Mouse (Mus musculus): ENCODE results near the gene Clip2. TPM values are rescaled to one million over a fixed set of nuclear protein-coding genes. Genes with fewer than 3 reads are reported as not detected.
"Not testable (repeated sequence)": the region's sequence is repeated elsewhere in the genome, so short reads cannot be mapped to it uniquely, and the experiment has no call there.

Gene Clip2
- total and polyA plus RNA-seq, 3 experiments: 3.5 to 7.4 TPM; not detected in 1

DNA sequence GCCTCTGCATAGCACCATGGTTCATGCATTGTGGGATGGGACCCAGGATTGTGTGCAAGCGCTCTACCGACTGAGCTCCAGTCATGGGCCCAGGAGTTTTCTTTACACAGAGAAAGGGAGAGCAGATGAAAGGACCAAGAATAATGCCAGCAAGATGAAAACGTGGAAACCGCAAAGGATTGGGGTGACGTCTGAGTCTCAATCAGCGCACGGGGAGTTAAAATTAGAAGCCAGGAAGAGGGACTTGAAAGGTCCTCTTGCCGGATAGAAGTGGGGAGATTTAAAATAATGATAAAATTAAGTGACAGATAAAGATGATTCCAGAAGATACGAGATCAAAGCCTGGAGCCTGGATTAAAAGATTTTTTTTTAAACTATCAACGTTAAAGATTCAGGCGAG lies 69.9 kb downstream of the Clip2 start:
- Histone ChIP-seq H3K9ac (ENCODE audit: control insufficient read depth, low read depth, low read length, poor library complexity, severe bottlenecking) (no peak overlapping the region), H3K36me3 (ENCODE audit: control insufficient read depth in 1 of 2, insufficient read depth in 2 of 2, low read length in 2 of 2) (no peaks in the 10 kb centered on the region), H3K27ac (ENCODE audit: control insufficient read depth, low read depth, low read length) (no peak overlapping the region), H3K4me1 (ENCODE audit: control insufficient read depth in 1 of 2, insufficient read depth in 2 of 2, low read length in 2 of 2) (peaks cover 0 to 3% of the 10 kb centered on the region in 2 experiments; a peak in 1 of 4 replicates), H3K79me2 (ENCODE audit: control insufficient read depth, insufficient read depth, low read length, poor library complexity) (no peaks in the 10 kb centered on the region), H3K9me3 (replicated peaks; ENCODE audit: insufficient read depth, low read length) (no peaks in the 10 kb centered on the region), H3K4me3 (ENCODE audit: control insufficient read depth in 1 of 2, insufficient read depth in 1 of 2, low read depth in 2 of 2, low read length in 2 of 2) (no peak overlapping the region), H3K27me3 (ENCODE audit: control insufficient read depth in 1 of 2, insufficient read depth in 2 of 2, low read length in 2 of 2) (peaks cover 0 to 1% of the 10 kb centered on the region in 2 experiments; a peak in 2 of 4 replicates)
- TF ChIP-seq GABPA (IDR thresholded peaks at IDR 0.05; ENCODE audit: low read depth, low read length) (no peak), MYB (IDR thresholded peaks at IDR 0.05; ENCODE audit: low read depth, low read length) (no peak), MEF2A (IDR thresholded peaks at IDR 0.05; ENCODE audit: extremely low read depth, insufficient replicate concordance, low read depth, low read length, poor library complexity, severe bottlenecking) (no peak), UBTF (IDR thresholded peaks at IDR 0.05; ENCODE audit: borderline replicate concordance, insufficient read depth, low read depth, low read length) (no peak), BHLHE40 (IDR thresholded peaks at IDR 0.05; ENCODE audit: borderline replicate concordance, low read depth, low read length) (no peak), POLR2AphosphoS2 (IDR thresholded peaks at IDR 0.05; ENCODE audit: low read length) (no peak), MYC (IDR thresholded peaks at IDR 0.05; ENCODE audit: low read depth, low read length) (no peak), ZMIZ1 (IDR thresholded peaks at IDR 0.05; ENCODE audit: low read depth, low read length) (no peak), TBP (IDR thresholded peaks at IDR 0.05; ENCODE audit: low read depth, low read length) (no peak), MAX (IDR thresholded peaks at IDR 0.05; ENCODE audit: low read length) (no peak), ZC3H11A (IDR thresholded peaks at IDR 0.05; ENCODE audit: low read depth, low read length) (no peak), USF2 (IDR thresholded peaks at IDR 0.05; ENCODE audit: borderline replicate concordance in 1 of 2, insufficient read depth in 1 of 2, low read depth in 1 of 2, low read length in 2 of 2) (no peak), SIN3A (IDR thresholded peaks at IDR 0.05; ENCODE audit: low read length) (no peak), TCF12 (IDR thresholded peaks at IDR 0.05; ENCODE audit: low read depth, low read length) (no peak)
- no peak for DNase-seq (ENCODE audit: low read depth, low spot score)

DNA sequence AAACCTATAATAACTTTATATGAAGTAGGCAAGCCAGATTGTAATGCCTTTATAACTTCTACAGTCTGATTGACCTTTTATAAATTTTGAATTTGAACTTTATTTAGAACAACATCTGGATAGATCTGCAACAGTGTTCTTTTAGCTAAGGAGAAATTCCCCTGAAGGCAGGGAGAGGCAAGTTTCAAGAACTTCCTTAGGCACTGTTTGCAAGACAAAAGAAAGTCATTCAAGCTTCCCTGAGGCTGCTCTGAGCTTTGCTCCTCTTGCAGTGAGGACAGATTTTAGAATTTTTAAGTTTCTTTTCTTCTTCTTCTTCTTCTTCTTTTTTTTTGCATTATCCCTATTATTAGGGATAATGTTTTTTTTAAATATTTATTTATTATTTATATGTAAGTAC lies 73.3 kb downstream of the Clip2 start:
- H3K79me2 ChIP-seq (ENCODE audit: control insufficient read depth, insufficient read depth, low read length, poor library complexity); H3K27ac ChIP-seq (ENCODE audit: control insufficient read depth, low read depth, low read length); H3K4me3 ChIP-seq (ENCODE audit: control insufficient read depth in 1 of 2, insufficient read depth in 1 of 2, low read depth in 2 of 2, low read length in 2 of 2); H3K4me1 ChIP-seq (ENCODE audit: control insufficient read depth in 1 of 2, insufficient read depth in 2 of 2, low read length in 2 of 2); H3K9ac ChIP-seq (ENCODE audit: control insufficient read depth, low read depth, low read length, poor library complexity, severe bottlenecking); H3K27me3 ChIP-seq (ENCODE audit: control insufficient read depth in 1 of 2, insufficient read depth in 2 of 2, low read length in 2 of 2); H3K9me3 ChIP-seq (replicated peaks; ENCODE audit: insufficient read depth, low read length); DNase-seq (ENCODE audit: low read depth, low spot score); H3K36me3 ChIP-seq (ENCODE audit: control insufficient read depth in 1 of 2, insufficient read depth in 2 of 2, low read length in 2 of 2): not testable (repeated sequence)

DNA sequence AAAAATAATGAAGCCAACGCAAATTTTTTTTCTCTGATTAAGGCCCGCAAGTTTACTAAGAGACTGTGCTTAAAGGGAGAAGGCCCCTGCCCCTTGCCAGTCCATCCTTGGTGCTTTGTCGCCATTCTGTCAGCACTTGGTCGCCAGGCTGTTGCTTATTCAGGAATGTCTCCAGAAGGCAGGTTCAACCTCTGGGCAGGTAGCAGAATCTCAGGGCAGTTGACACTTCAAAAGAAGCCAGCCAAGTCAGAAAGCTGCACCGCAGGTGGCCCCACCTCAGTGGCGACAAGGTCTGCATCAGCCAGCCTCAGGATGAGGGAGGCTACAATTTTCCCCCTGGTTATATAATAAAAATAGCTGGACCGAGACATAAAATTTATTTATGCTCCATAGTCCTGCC lies 76.5 kb downstream of the Clip2 start:
- not testable (repeated sequence) for H3K4me1 ChIP-seq (ENCODE audit: control insufficient read depth in 1 of 2, insufficient read depth in 2 of 2, low read length in 2 of 2); H3K27me3 ChIP-seq (ENCODE audit: control insufficient read depth in 1 of 2, insufficient read depth in 2 of 2, low read length in 2 of 2); H3K9me3 ChIP-seq (replicated peaks; ENCODE audit: insufficient read depth, low read length); H3K79me2 ChIP-seq (ENCODE audit: control insufficient read depth, insufficient read depth, low read length, poor library complexity); H3K9ac ChIP-seq (ENCODE audit: control insufficient read depth, low read depth, low read length, poor library complexity, severe bottlenecking); H3K27ac ChIP-seq (ENCODE audit: control insufficient read depth, low read depth, low read length); H3K36me3 ChIP-seq (ENCODE audit: control insufficient read depth in 1 of 2, insufficient read depth in 2 of 2, low read length in 2 of 2); DNase-seq (ENCODE audit: low read depth, low spot score); H3K4me3 ChIP-seq (ENCODE audit: control insufficient read depth in 1 of 2, insufficient read depth in 1 of 2, low read depth in 2 of 2, low read length in 2 of 2)

Measured in MEL (cell line).